Mouse (Mus musculus) myocyte (in vitro differentiated cells): ENCODE data around the gene Dcaf10.

Experiments
- CEBPB ChIP-seq: IDR thresholded peaks from 2 replicates; pipeline ENCODE4 v1.6.1; 2011; ENCODE audit warnings: mild to moderate bottlenecking, moderate library complexity; ENCODE audit not compliant: poor library complexity, insufficient read depth, severe bottlenecking
- E2F4 ChIP-seq: IDR thresholded peaks from one replicate; pipeline ENCODE4 v1.6.1; 2011; ENCODE audit warnings: mild to moderate bottlenecking, control low read depth, moderate library complexity; ENCODE audit not compliant: insufficient read depth
- MAX ChIP-seq: IDR thresholded peaks from one replicate; pipeline ENCODE4 v1.6.1; 2011; ENCODE audit warnings: low read depth, mild to moderate bottlenecking, control low read depth
- MYOG ChIP-seq, 3 experiments: IDR thresholded peaks; one replicate each; pipeline ENCODE4 v1.6.1; 2011; ENCODE audit warnings: control low read depth in 2 of 3, low read depth in 2 of 3, mild to moderate bottlenecking in 2 of 3; ENCODE audit not compliant: insufficient read length in 2 of 3, control insufficient read depth in 1 of 3, insufficient read depth in 1 of 3
- POLR2A ChIP-seq: IDR thresholded peaks from one replicate; pipeline ENCODE4 v1.6.1; 2011; ENCODE audit warnings: low read depth, mild to moderate bottlenecking, control low read depth, moderate library complexity; ENCODE audit not compliant: insufficient read length
- POLR2AphosphoS2 ChIP-seq: IDR thresholded peaks from one replicate; pipeline ENCODE4 v1.6.1; 2011; ENCODE audit warnings: low read depth, control low read depth; ENCODE audit not compliant: insufficient read length
- TCF12 ChIP-seq: IDR thresholded peaks from one replicate; pipeline ENCODE4 v1.6.1; 2011; ENCODE audit warnings: mild to moderate bottlenecking, control low read depth; ENCODE audit not compliant: poor library complexity, insufficient read depth, severe bottlenecking
- USF1 ChIP-seq: IDR thresholded peaks from one replicate; pipeline ENCODE4 v1.6.1; 2011; ENCODE audit warnings: low read depth, mild to moderate bottlenecking, control low read depth, moderate library complexity

- TF ChIP-seq E2F4 = no peak
- no peak for TF ChIP-seq POLR2AphosphoS2
- no peak for TF ChIP-seq POLR2A
- no peak for TF ChIP-seq MYOG (IDR thresholded peaks at IDR 0.05; ENCODE audit: control insufficient read depth in 1 of 3, insufficient read depth in 1 of 3, insufficient read length in 2 of 3, low read depth in 2 of 3)
- TF ChIP-seq CEBPB = no peak
- no peak for TF ChIP-seq MAX
- TF ChIP-seq TCF12 = no peak
- TF ChIP-seq USF1 = no peak
Measured at GRCm38 (mm10) chr4:45332466-45332865, 9.4 kb upstream of the Dcaf10 start.
